Mouse (Mus musculus) MEL (cell line): ENCODE measurements around the gene Mia.

ENCODE experiments used
- CHD1 ChIP-seq: IDR thresholded peaks from 2 replicates; pipeline ENCODE4 v1.6.1; 2012; ENCODE audit warnings: low read depth, mild to moderate bottlenecking, inconsistent platforms, low read length, improper control_type of control experiment
- CTCF ChIP-seq, 3 experiments: IDR thresholded peaks in 2 of 3; conservative IDR thresholded peaks in 1 of 3; 2 replicates each; pipeline ENCODE4 v1.5.1; 2011 to 2012; ENCODE audit warnings: low read length in 3 of 3, low read depth in 2 of 3, mild to moderate bottlenecking in 2 of 3, improper control_type of control experiment in 1 of 3, inconsistent platforms in 1 of 3, mixed read lengths in 1 of 3, moderate library complexity in 1 of 3; ENCODE audit not compliant: control insufficient read depth in 1 of 3, insufficient read depth in 1 of 3, poor library complexity in 1 of 3, severe bottlenecking in 1 of 3
- E2F4 ChIP-seq: IDR thresholded peaks from 2 replicates; pipeline ENCODE4 v1.6.1; 2011; ENCODE audit warnings: low read depth, low read length, improper control_type of control experiment, borderline replicate concordance
- MXI1 ChIP-seq: IDR thresholded peaks from 2 replicates; pipeline ENCODE4 v1.6.1; 2011; ENCODE audit warnings: mild to moderate bottlenecking, low read depth, low read length, improper control_type of control experiment
- POLR2A ChIP-seq, 2 experiments: IDR thresholded peaks; 2 replicates each; pipeline ENCODE4 v1.6.1; 2011 to 2012; ENCODE audit warnings: low read length in 2 of 2, mild to moderate bottlenecking in 2 of 2, control low read depth in 1 of 2, improper control_type of control experiment in 1 of 2, low read depth in 1 of 2, moderate library complexity in 1 of 2; ENCODE audit not compliant: control insufficient read depth in 1 of 2, insufficient read depth in 1 of 2, poor library complexity in 1 of 2

GRCm38 (mm10) chr7:27180036-27180435, 921 bp downstream of the Mia start:
- TF ChIP-seq POLR2A (IDR thresholded peaks at IDR 0.05; ENCODE audit: control insufficient read depth in 1 of 2, insufficient read depth in 1 of 2, low read depth in 1 of 2, low read length in 2 of 2, poor library complexity in 1 of 2): no peak
- TF ChIP-seq CTCF (IDR thresholded peaks at IDR 0.05 in 2 of 3, conservative IDR thresholded peaks at IDR 0.05 in 1 of 3; ENCODE audit: control insufficient read depth in 1 of 3, insufficient read depth in 1 of 3, low read depth in 2 of 3, low read length in 3 of 3, poor library complexity in 1 of 3, severe bottlenecking in 1 of 3): no peak
- no peak for TF ChIP-seq E2F4
- no peak for TF ChIP-seq CHD1
- TF ChIP-seq MXI1: no peak
